Mouse (Mus musculus) lung, adult 2 months (tissue): ENCODE measurements at regions not wholly inside any gene's neighbourhood (a gene's known extent, or its start where the extent isn't known, plus 50 kb on each side); places are given as distances from the start of the nearest gene placed in this dataset.

Source experiments
- CTCF ChIP-seq: fragments of 200-500 bp; IDR thresholded peaks from 2 replicates; pipeline ENCODE4 v1.5.1; 2011; ENCODE audit warnings: mild to moderate bottlenecking, low read length, control low read depth; ENCODE audit not compliant: insufficient read depth
- POLR2A ChIP-seq: fragments of 200-500 bp; IDR thresholded peaks from 2 replicates; pipeline ENCODE4 v1.6.1; 2011; ENCODE audit warnings: low read depth, mild to moderate bottlenecking, control low read depth, low read length, borderline replicate concordance; ENCODE audit errors: extremely low read depth

- TF ChIP-seq CTCF (no peak), POLR2A (no peak)
These were observed 190.1 kb downstream of the Mylk4 start for GRCm38 (mm10) chr13:32593611-32594010.
